Mouse (Mus musculus) hindbrain, embryonic 15.5 days (tissue): Measurements from ENCODE around the gene Krtap26-1. TPM values are rescaled to one million over a fixed set of nuclear protein-coding genes. Genes with fewer than 3 reads are reported as not detected.

Source experiments
- ATAC-seq: fragments of 200-750 bp; cut with Nextera tagmentation; 2 replicates; pipeline ENCODE4 v1.8.0; 2017; ENCODE audit warnings: low read depth, moderate number of reproducible peaks, moderate TSS enrichment; ENCODE audit not compliant: low FRiP score
- H3K27ac ChIP-seq: fragments of 300-500 bp; sonication (generic); replicated peaks from 2 replicates; pipeline ENCODE4 v1.5.1; 2015; ENCODE audit warnings: mild to moderate bottlenecking, inconsistent platforms
- H3K27me3 ChIP-seq: fragments of 300-500 bp; sonication (generic); 2 replicates; pipeline ENCODE4 v1.6.1; 2015; ENCODE audit warnings: control low read depth, inconsistent platforms
- H3K36me3 ChIP-seq: fragments of 300-500 bp; sonication (generic); 2 replicates; pipeline ENCODE4 v1.6.1; 2015; ENCODE audit warnings: control low read depth, inconsistent platforms
- H3K4me1 ChIP-seq: fragments of 300-500 bp; sonication (generic); replicated peaks from 2 replicates; pipeline ENCODE4 v1.6.1; 2015; ENCODE audit warnings: control low read depth, inconsistent platforms
- H3K4me2 ChIP-seq: fragments of 300-500 bp; sonication (generic); 2 replicates; pipeline ENCODE4 v1.6.1; 2015; ENCODE audit warnings: moderate library complexity, mild to moderate bottlenecking, inconsistent platforms
- H3K4me3 ChIP-seq: fragments of 300-500 bp; sonication (generic); 2 replicates; pipeline ENCODE4 v1.5.1; 2015; ENCODE audit warnings: mild to moderate bottlenecking, inconsistent platforms
- H3K9ac ChIP-seq: fragments of 300-500 bp; sonication (generic); 2 replicates; pipeline ENCODE4 v1.6.1; 2015; ENCODE audit warnings: inconsistent platforms
- H3K9me3 ChIP-seq: fragments of 300-500 bp; sonication (generic); 2 replicates; pipeline ENCODE4 v1.6.1; 2016; ENCODE audit warnings: control low read depth, inconsistent platforms
- WGBS: fragments of 180-500 bp; shearing (Covaris S2); methylation state at CpG from one replicate; pipeline ENCODE4 v1.1.7; 2015; 5-methylcytosine and 5-hydroxymethylcytosine counted together
- polyA plus RNA-seq: library from polyadenylated mRNA; unstranded; fragments of >200 nt; fragmentation: Nextera tagmentation; extraction: Ambion mirVana; gene quantifications from 2 replicates; pipeline ENCODE4 v1.2.1, GENCODE M21; 2015

Krtap26-1 gene
- polyA plus RNA-seq = not detected in 2 replicates

DNA sequence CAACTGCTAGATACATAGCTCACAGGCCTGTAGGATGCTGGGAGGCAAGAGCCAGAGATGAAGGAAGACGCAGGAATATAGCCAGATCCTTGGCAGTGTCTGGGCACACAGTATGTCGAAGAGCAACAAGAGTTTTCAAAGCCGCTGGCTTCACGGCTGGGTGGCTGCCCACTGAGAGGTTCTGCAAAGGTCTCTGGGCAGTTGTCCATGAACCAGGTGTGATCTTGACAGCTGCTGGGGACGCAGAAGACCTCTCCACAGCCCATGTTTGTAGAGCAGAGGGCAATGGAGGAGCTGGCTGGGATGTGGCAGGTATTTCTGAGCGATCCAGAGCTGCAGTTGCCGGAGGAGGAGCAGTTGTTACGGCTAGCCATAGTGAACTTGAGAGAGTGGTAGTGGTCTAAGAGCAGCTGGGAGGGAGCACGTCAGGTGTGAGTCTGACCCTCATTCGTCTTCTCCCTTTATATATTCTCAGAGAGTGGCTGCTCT lies at the start of gene Krtap26-1:
Gene Krtap26-1, minus strand, starts transcription at position 439 of the 489 bp plus-strand sequence.
- H3K36me3 ChIP-seq = no peaks in the 10 kb centered on the region
- WGBS = 82% methylated on average over 10 of the region's 10 CpGs
- no peak within 1 kb of the TSS for H3K4me3 ChIP-seq
- no peak within 1 kb of the TSS for H3K4me2 ChIP-seq
- no peaks in the 10 kb centered on the region for H3K27me3 ChIP-seq
- no peaks in the 10 kb centered on the region for H3K4me1 ChIP-seq
- H3K9ac ChIP-seq = no peak within 1 kb of the TSS
- no peak within 1 kb of the TSS for H3K27ac ChIP-seq
- no peak for ATAC-seq
- H3K9me3 ChIP-seq = no peaks in the 10 kb centered on the region

DNA sequence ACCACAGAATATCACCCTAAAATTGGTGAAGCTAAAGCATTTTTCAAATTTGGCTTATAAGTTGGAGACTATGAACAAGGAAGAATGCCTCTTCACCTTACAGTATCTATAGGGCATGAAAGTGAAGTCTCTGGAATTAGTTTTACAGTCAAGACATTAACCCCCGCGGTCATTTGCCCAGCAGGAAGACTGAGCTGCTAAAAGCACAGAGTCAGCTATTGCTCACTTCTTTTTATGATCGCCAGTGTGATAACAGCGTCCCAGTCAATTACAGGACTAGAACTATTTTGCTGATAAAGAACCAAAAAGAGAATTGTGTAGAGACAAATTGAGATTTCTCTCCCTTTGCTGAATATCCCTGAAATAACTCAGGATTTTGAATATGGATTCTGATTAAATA lies 48.7 kb upstream of the Krtap26-1 start:
- no peaks in the 10 kb centered on the region for H3K4me1 ChIP-seq
- no peak overlapping the region for H3K4me2 ChIP-seq
- H3K9ac ChIP-seq = no peak overlapping the region
- ATAC-seq = no peak
- no peaks in the 10 kb centered on the region for H3K9me3 ChIP-seq
- no peak overlapping the region for H3K27ac ChIP-seq
- H3K36me3 ChIP-seq = no peaks in the 10 kb centered on the region
- H3K4me3 ChIP-seq = no peak overlapping the region
- H3K27me3 ChIP-seq = no peaks in the 10 kb centered on the region
- 79% methylated on average over 4 of the region's 4 CpGs for WGBS

DNA sequence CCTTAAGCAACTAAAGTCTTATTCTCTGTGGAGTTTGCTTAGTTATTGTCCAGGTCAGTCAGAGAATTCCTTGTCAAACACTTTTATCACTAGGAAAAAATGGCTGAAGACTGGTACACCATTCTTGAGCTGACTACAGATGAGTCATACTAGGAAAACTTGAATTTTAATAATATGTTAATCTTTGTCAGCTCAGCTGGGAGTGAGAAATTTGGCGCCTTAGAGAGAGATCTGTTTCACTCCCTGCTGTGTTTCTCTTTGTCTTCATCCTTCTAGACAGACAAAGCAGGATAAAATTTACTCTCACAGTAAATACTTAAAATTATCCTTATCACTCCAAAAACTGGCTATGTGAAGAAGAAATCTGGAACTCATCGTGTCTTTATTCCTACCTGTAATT lies 33.7 kb upstream of the Krtap26-1 start:
- WGBS = 32% methylated on average over 2 of the region's 2 CpGs

DNA sequence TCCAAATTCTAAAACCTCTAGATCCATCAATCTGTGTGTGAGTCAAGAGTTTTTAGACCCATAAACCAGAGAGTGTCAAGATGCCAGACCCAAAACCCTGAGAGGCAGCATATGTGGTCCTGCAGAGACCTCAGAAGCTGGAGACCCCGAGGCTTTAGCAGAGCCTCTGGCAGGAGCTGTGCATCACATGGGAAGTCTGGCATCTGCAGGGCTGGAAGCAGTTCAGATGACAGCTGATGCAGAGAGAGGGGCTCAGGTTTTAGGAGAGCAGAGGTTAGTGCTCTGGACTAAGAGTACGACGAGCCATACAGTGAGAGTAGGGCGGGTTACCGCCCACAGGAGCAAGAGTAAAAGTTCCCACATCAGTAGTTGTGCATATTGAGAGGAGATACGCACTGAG lies 31.5 kb upstream of the Krtap26-1 start:
- WGBS = 86% methylated on average over 6 of the region's 6 CpGs
- Histone ChIP-seq H3K9ac (no peak overlapping the region), H3K27ac (no peak overlapping the region), H3K9me3 (no peaks in the 10 kb centered on the region), H3K4me1 (no peaks in the 10 kb centered on the region), H3K36me3 (no peaks in the 10 kb centered on the region), H3K4me2 (no peak overlapping the region), H3K27me3 (no peaks in the 10 kb centered on the region), H3K4me3 (no peak overlapping the region)
- no peak for ATAC-seq

More for the DNA sequence above, 33.7 kb upstream of the Krtap26-1 start:
- no peak overlapping the region for H3K4me3 ChIP-seq
- no peak overlapping the region for H3K4me2 ChIP-seq
- H3K4me1 ChIP-seq = no peaks in the 10 kb centered on the region
- H3K9ac ChIP-seq = no peak overlapping the region
- no peaks in the 10 kb centered on the region for H3K36me3 ChIP-seq
- ATAC-seq = no peak
- H3K9me3 ChIP-seq = no peaks in the 10 kb centered on the region
- H3K27ac ChIP-seq = no peak overlapping the region
- no peaks in the 10 kb centered on the region for H3K27me3 ChIP-seq

DNA sequence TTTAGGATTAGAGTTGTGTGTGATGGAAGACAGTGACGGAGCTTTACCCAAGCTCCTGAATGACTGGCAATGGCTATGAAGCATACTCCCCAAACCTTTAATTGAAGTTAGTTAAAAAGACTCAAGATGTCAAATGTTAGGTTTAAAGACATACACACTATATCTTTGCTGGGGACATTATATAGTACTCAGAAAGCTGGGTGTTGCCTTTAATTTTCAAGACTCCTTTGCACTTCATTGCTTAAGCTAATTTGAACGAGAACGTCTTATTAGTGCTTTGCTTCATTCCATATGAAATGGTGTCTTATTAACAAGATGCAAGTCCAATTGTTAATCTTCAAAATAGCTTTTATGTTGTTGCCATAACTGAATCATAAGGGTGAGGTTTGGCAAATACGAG lies 24.0 kb upstream of the Krtap26-1 start, which contains the start of gene Krtap27-1:
Gene Krtap27-1, minus strand, starts transcription at position 101 of the 400 bp plus-strand sequence.
- no peak for ATAC-seq
- no peak within 1 kb of the TSS for H3K9ac ChIP-seq
- H3K36me3 ChIP-seq = no peaks in the 10 kb centered on the region
- no peaks in the 10 kb centered on the region for H3K4me1 ChIP-seq
- 93% methylated on average over 4 of the region's 4 CpGs for WGBS
- H3K27me3 ChIP-seq = no peaks in the 10 kb centered on the region
- no peak within 1 kb of the TSS for H3K4me2 ChIP-seq
- no peak within 1 kb of the TSS for H3K4me3 ChIP-seq
- H3K9me3 ChIP-seq = no peaks in the 10 kb centered on the region
- H3K27ac ChIP-seq = no peak within 1 kb of the TSS

DNA sequence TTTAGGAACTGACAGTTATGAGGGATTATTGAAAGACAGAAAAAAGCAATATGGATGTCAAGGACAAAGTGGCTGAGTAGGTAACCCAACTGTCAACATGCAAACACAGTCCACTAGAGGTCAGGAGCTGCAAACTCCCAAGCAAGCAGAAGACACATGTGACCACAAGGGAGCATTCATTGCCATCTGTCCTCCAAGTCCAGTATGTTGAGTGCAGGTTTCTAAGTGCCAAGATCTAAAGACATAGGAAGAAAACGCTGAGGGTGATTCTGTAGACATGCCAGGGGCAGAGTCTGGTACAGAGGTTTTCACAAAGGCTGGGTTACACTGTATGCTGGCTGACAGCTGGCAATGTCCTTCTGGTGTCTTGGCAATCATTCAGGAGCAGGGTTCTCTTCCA lies 9.8 kb upstream of the Krtap26-1 start:
- Histone ChIP-seq H3K9me3 (no peaks in the 10 kb centered on the region), H3K27me3 (no peaks in the 10 kb centered on the region), H3K4me1 (no peaks in the 10 kb centered on the region), H3K36me3 (no peaks in the 10 kb centered on the region), H3K9ac (no peak overlapping the region), H3K4me2 (no peak overlapping the region), H3K4me3 (no peak overlapping the region), H3K27ac (no peak overlapping the region)
- peak; percentile 78 for ATAC-seq
- WGBS = 42% methylated on average over 1 of the region's 1 CpGs

DNA sequence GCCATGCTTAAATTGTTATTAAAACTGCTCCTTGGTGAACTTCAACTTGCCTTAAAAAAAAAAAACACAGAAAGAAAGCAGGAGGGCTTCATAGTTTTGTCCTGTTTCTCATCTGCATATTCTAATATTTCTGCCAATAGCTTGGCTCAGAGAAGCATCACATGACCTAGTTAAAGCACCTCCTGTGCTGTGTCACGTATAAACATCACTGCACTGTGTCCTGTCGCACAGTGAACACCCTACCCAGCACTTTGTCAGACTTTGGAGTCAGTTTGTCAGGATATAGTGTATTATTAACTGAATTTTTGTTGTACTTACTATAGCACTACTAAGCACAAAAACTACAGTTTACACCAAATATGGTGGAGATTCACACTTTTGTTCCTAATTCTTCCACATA lies 4.4 kb upstream of the Krtap26-1 start:
- no peaks in the 10 kb centered on the region for H3K27me3 ChIP-seq
- H3K36me3 ChIP-seq = no peaks in the 10 kb centered on the region
- H3K9ac ChIP-seq = no peak overlapping the region
- H3K9me3 ChIP-seq = no peaks in the 10 kb centered on the region
- ATAC-seq = no peak
- WGBS = 62% methylated on average over 2 of the region's 2 CpGs
- no peak overlapping the region for H3K4me3 ChIP-seq
- no peaks in the 10 kb centered on the region for H3K4me1 ChIP-seq
- no peak overlapping the region for H3K4me2 ChIP-seq
- no peak overlapping the region for H3K27ac ChIP-seq

DNA sequence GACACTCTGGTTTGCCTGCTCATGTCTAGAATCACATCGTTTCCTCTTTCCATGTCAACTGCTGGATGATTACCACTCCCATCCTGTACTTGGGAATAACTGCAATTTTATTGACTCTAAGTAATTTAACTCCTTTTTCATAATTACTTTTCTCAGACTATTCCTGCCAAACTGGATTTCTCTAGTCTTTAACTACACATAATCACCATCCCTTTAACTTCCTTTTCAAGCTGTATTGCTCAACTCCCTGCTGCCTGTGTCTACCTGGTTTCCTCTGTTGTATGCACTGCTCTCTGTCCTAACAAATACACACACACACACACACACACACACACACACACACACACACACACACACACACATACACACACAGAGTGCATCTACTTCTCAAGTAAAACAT lies 3.5 kb upstream of the Krtap26-1 start:
- no peak overlapping the region for H3K9ac ChIP-seq
- H3K4me2 ChIP-seq = no peak overlapping the region
- no peaks in the 10 kb centered on the region for H3K4me1 ChIP-seq
- no peaks in the 10 kb centered on the region for H3K36me3 ChIP-seq
- H3K27me3 ChIP-seq = no peaks in the 10 kb centered on the region
- ATAC-seq = no peak
- WGBS = 81% methylated on average over 1 of the region's 1 CpGs
- no peak overlapping the region for H3K27ac ChIP-seq
- H3K9me3 ChIP-seq = no peaks in the 10 kb centered on the region
- no peak overlapping the region for H3K4me3 ChIP-seq

DNA sequence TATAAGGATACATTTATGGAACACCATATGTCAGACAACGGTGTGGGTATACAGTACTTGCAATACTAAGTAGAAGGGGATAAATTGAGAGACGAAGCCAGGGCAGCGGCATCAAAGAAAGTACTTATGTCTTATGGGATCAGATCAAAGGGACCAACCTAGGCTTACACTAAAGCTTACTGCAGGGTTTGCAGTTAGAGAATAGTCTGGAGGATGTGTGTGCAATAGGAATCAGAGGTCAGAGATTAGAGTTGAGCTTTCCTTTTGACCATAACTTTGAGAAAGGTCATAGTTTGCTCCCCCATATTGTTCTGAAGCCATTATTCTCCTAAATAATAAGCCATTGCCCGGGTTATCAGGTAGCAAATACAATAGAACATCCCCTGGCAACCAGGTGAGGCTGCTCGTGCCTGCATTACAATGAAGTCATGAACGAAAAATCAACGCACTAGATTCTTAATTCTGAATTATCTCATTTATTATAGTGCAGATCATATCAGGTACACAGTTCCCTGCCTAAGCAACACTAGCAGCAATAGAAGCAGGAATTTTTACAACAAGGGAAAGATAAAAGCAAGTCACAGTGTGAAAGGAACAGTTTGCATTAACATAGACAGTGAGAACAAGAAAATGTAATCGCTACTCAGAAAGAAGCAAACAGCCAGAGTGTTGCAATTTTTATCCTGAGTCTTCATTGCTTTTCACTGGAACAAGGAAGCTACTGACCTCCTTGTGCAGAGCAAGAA lies 1.1 kb downstream of the Krtap26-1 start:
- H3K4me3 ChIP-seq = no peak overlapping the region
- H3K4me1 ChIP-seq = no peaks in the 10 kb centered on the region
- H3K27ac ChIP-seq = no peak overlapping the region
- ATAC-seq = no peak
- H3K27me3 ChIP-seq = no peaks in the 10 kb centered on the region
- 81% methylated on average over 8 of the region's 8 CpGs for WGBS
- no peak overlapping the region for H3K4me2 ChIP-seq
- no peak overlapping the region for H3K9ac ChIP-seq
- no peaks in the 10 kb centered on the region for H3K36me3 ChIP-seq
- H3K9me3 ChIP-seq = no peaks in the 10 kb centered on the region

DNA sequence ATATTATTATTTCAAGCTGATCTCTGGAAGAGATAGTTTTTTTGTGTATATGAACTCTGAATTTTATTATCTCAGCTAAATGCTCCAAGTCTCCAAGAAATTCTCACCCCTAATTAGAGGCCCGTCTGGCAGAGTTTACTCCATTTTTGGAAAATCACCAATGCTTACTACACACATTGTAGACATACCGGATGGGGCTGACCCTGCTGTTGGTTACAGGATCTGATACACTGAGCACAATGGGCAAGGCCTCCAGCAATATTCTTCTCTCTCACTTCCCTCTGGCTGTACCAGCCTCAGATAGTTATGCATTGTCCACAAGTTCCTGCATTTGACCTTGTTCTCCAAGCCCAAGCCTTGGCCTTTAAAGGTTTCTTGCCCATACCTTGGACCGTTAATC lies 7.5 kb downstream of the Krtap26-1 start:
- 89% methylated on average over 3 of the region's 3 CpGs for WGBS
- H3K4me2 ChIP-seq = no peak overlapping the region
- H3K9me3 ChIP-seq = no peaks in the 10 kb centered on the region
- no peak for ATAC-seq
- no peaks in the 10 kb centered on the region for H3K4me1 ChIP-seq
- no peak overlapping the region for H3K4me3 ChIP-seq
- H3K9ac ChIP-seq = no peak overlapping the region
- no peak overlapping the region for H3K27ac ChIP-seq
- H3K27me3 ChIP-seq = no peaks in the 10 kb centered on the region
- H3K36me3 ChIP-seq = no peaks in the 10 kb centered on the region

DNA sequence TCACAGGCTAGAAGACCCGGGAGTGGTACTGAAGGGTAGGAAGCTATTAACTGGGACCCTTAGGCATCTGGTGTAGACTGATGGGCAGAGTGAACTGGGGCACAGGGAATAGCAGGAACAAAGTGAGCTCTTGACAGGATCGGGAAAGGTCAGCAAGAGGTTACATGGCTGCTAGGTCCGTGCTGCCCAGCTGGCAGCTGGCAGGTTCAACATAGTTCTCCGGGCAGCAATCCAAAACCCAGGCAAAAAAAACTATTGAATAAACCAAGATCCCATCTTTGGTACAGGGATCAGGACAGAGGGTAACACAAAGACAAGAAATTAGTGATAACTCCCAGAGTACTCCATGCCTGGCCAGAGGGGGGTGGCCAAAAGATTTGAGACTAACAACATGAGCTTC lies 12.5 kb downstream of the Krtap26-1 start:
- H3K36me3 ChIP-seq = no peaks in the 10 kb centered on the region
- no peak; the same call in 1 of the 2 replicates for ATAC-seq
- H3K9ac ChIP-seq = no peak overlapping the region
- no peak overlapping the region for H3K4me3 ChIP-seq
- H3K4me2 ChIP-seq = no peak overlapping the region
- no peaks in the 10 kb centered on the region for H3K27me3 ChIP-seq
- no peaks in the 10 kb centered on the region for H3K9me3 ChIP-seq
- no peaks in the 10 kb centered on the region for H3K4me1 ChIP-seq
- WGBS = 38% methylated on average over 4 of the region's 4 CpGs
- no peak overlapping the region for H3K27ac ChIP-seq

DNA sequence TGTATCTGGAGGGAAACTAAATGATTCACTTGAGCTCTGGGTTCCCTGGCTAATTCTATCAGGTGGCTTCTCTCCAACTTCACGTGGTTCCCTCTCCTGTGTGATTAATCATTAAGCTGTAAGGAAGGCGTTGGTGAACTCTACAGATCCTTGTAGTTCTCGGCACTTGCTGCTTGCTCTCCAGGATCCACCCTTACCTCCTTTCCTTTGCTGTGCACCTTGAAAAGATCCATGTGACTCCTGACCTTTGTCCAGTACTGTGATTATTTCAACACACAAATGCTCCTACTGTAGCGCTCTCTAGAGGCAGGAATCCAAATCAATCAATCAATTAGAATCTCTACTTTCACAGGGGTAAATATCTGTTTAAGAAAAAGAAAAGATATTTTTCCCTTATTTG lies 16.1 kb downstream of the Krtap26-1 start:
- Histone ChIP-seq H3K27me3 (no peaks in the 10 kb centered on the region), H3K4me2 (no peak overlapping the region), H3K9ac (no peak overlapping the region), H3K27ac (no peak overlapping the region), H3K9me3 (no peaks in the 10 kb centered on the region), H3K36me3 (no peaks in the 10 kb centered on the region), H3K4me3 (no peak overlapping the region), H3K4me1 (no peaks in the 10 kb centered on the region)
- no peak for ATAC-seq
- 60% methylated on average over 4 of the region's 4 CpGs for WGBS

DNA sequence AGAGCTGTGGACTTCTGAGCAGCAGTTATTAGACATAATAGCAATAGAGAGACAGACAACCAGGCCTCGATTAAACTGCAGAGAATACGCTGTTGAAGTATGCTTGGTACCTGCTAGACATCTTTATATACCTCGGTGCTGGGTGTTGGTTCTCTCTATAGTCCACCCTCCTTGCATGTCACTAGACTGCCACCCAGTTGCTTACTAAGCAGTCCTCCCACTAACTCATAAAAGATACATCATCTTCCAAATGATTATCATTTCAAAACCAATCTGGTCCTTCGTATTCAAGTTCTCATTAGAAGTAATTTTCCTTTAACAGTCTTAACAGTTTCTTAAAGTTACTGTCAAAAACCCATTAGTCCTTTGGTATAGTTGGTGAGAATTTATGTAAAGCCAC lies 20.0 kb downstream of the Krtap26-1 start, which contains the start of gene 2310079G19Rik:
Gene 2310079G19Rik, minus strand, starts transcription at position 101 of the 400 bp plus-strand sequence.
- no peak within 1 kb of the TSS for H3K4me3 ChIP-seq
- H3K27ac ChIP-seq = no peak within 1 kb of the TSS
- H3K36me3 ChIP-seq = no peaks in the 10 kb centered on the region
- 92% methylated on average over 4 of the region's 4 CpGs for WGBS
- no peak within 1 kb of the TSS for H3K9ac ChIP-seq
- H3K27me3 ChIP-seq = no peaks in the 10 kb centered on the region
- no peaks in the 10 kb centered on the region for H3K9me3 ChIP-seq
- no peak for ATAC-seq
- no peak within 1 kb of the TSS for H3K4me2 ChIP-seq
- no peaks in the 10 kb centered on the region for H3K4me1 ChIP-seq
